ENCODE assay signal across 23 mouse cellular contexts in the genomic region with DNA sequence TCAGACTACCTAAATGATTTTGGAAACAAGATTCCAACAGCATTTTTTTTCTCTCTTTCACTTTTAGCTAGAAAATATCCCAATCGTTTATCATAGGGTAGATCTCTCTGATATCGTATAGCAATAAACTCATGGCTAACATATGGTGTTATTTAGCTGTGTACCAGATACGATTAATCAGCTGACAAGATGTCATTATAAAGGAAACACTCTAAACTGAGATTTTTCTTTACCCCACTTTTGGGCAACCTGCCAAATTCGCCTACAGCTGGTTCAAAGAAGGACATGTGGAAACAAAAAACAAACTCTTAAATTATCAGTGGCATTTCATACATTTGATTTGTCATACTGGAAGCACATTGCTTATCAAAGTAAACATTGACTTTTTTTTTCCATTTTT.
DNase-seq lines count a peak whose midpoint lies in the region; ATAC-seq and TF ChIP-seq lines count a peak whose summit lies in the region.
"Had no signal": no experiment of that assay in that cellular context is flagged by ENCODE, and none has a peak within 500 bp of the region (broad histone marks: within the 10 kb centered on the region; RNA-seq: fewer than 3 reads in every experiment).

No protein-coding gene starts in this region.

- no peaks in the 10 kb centered on the region for H3K27me3 ChIP-seq in forebrain, postnatal 0 days (ENCODE audit: insufficient read depth, low read length)
- no peaks in the 10 kb centered on the region for H3K27me3 ChIP-seq in forebrain, embryonic 11.5 days (ENCODE audit: control insufficient read depth, insufficient read depth, low read length)
- no peaks in the 10 kb centered on the region for H3K27me3 ChIP-seq in midbrain, embryonic 14.5 days (ENCODE audit: control insufficient read depth, insufficient read depth, low read length)
- no peaks in the 10 kb centered on the region for H3K27me3 ChIP-seq in midbrain, embryonic 16.5 days (ENCODE audit: control insufficient read depth, insufficient read depth, low read depth, low read length)
- no peaks in the 10 kb centered on the region for H3K27me3 ChIP-seq in embryonic facial prominence, embryonic 14.5 days (replicated peaks; ENCODE audit: control insufficient read depth, insufficient read depth, low read length)
- H3K27me3 ChIP-seq: heart, embryonic 15.5 days; neural tube, embryonic 15.5 days had no signal

- intact Hi-C loops in gastrocnemius, postnatal 36 days (cut with DNase I) = no loop called here

- no peak for TF ChIP-seq CTCF in forebrain, postnatal 0 days (IDR thresholded peaks at IDR 0.05; ENCODE audit: low read depth)

- H3K4me1 ChIP-seq in forebrain, postnatal 0 days (ENCODE audit: insufficient read depth) = no peaks in the 10 kb centered on the region
- H3K4me1 ChIP-seq in forebrain, embryonic 11.5 days (replicated peaks; ENCODE audit: control insufficient read depth, insufficient read depth, low read length) = no peaks in the 10 kb centered on the region
- H3K4me1 ChIP-seq in midbrain, embryonic 14.5 days (ENCODE audit: control insufficient read depth, insufficient read depth, low read length) = no peaks in the 10 kb centered on the region
- H3K4me1 ChIP-seq in midbrain, embryonic 16.5 days (ENCODE audit: control insufficient read depth, insufficient read depth, low read length) = no peaks in the 10 kb centered on the region
- no peaks in the 10 kb centered on the region for H3K4me1 ChIP-seq in embryonic facial prominence, embryonic 14.5 days (ENCODE audit: control insufficient read depth, insufficient read depth, low read length)
- H3K4me1 ChIP-seq: heart, embryonic 15.5 days; neural tube, embryonic 15.5 days had no signal

- H3K9ac ChIP-seq in forebrain, postnatal 0 days = no peak overlapping the region
- H3K9ac ChIP-seq in forebrain, embryonic 11.5 days (ENCODE audit: low read length) = no peak overlapping the region
- no peak overlapping the region for H3K9ac ChIP-seq in midbrain, embryonic 14.5 days (replicated peaks; ENCODE audit: low read length)
- H3K9ac ChIP-seq in midbrain, embryonic 16.5 days (ENCODE audit: low read depth, low read length) = no peak overlapping the region
- H3K9ac ChIP-seq in embryonic facial prominence, embryonic 14.5 days (ENCODE audit: low read depth, low read length) = no peak overlapping the region
- H3K9ac ChIP-seq: heart, embryonic 15.5 days; neural tube, embryonic 15.5 days had no signal

- no peak overlapping the region for H3K4me2 ChIP-seq in forebrain, postnatal 0 days (ENCODE audit: low read depth)
- H3K4me2 ChIP-seq in forebrain, embryonic 11.5 days (ENCODE audit: low read depth, low read length, severe bottlenecking) = no peak overlapping the region
- no peak overlapping the region for H3K4me2 ChIP-seq in midbrain, embryonic 14.5 days (ENCODE audit: low read length)
- no peak overlapping the region for H3K4me2 ChIP-seq in midbrain, embryonic 16.5 days (ENCODE audit: low read length)
- H3K4me2 ChIP-seq in embryonic facial prominence, embryonic 14.5 days (ENCODE audit: low read depth, low read length) = no peak overlapping the region
- H3K4me2 ChIP-seq: heart, embryonic 15.5 days; midbrain, embryonic 11.5 days; neural tube, embryonic 15.5 days had no signal

- WGBS in forebrain, postnatal 0 days = 50% methylated on average over 4 of the region's 4 CpGs
- WGBS in forebrain, embryonic 11.5 days = 86% methylated on average over 4 of the region's 4 CpGs
- WGBS in midbrain, embryonic 14.5 days = 82% methylated on average over 4 of the region's 4 CpGs
- WGBS in midbrain, embryonic 16.5 days = 80% methylated on average over 4 of the region's 4 CpGs
- 41% methylated on average over 4 of the region's 4 CpGs for WGBS in embryonic facial prominence, embryonic 14.5 days

- no peak overlapping the region for H3K27ac ChIP-seq in forebrain, postnatal 0 days (ENCODE audit: low read depth, low read length)
- H3K27ac ChIP-seq in forebrain, embryonic 11.5 days (ENCODE audit: low read depth, low read length) = no peak overlapping the region
- no peak overlapping the region for H3K27ac ChIP-seq in midbrain, embryonic 14.5 days (replicated peaks; ENCODE audit: low read depth, low read length)
- H3K27ac ChIP-seq in midbrain, embryonic 16.5 days (ENCODE audit: low read length) = no peak overlapping the region
- H3K27ac ChIP-seq in embryonic facial prominence, embryonic 14.5 days (replicated peaks; ENCODE audit: low read depth, low read length) = no peak overlapping the region
- H3K27ac ChIP-seq: heart, embryonic 15.5 days; left cerebral cortex, adult 2 months; macrophage; neural tube, embryonic 15.5 days had no signal

- H3K36me3 ChIP-seq in forebrain, postnatal 0 days (ENCODE audit: insufficient read depth) = no peaks in the 10 kb centered on the region
- no peaks in the 10 kb centered on the region for H3K36me3 ChIP-seq in forebrain, embryonic 11.5 days (ENCODE audit: control insufficient read depth, insufficient read depth, low read length)
- no peaks in the 10 kb centered on the region for H3K36me3 ChIP-seq in midbrain, embryonic 14.5 days (ENCODE audit: control insufficient read depth, insufficient read depth, low read length)
- H3K36me3 ChIP-seq in midbrain, embryonic 16.5 days (ENCODE audit: control insufficient read depth, insufficient read depth, low read length) = no peaks in the 10 kb centered on the region
- no peaks in the 10 kb centered on the region for H3K36me3 ChIP-seq in embryonic facial prominence, embryonic 14.5 days (ENCODE audit: control insufficient read depth, insufficient read depth, low read length)
- H3K36me3 ChIP-seq: heart, embryonic 15.5 days; neural tube, embryonic 15.5 days had no signal

- peak; percentile 32 for DNase-seq in forebrain, postnatal 0 days
- no peak for DNase-seq in forebrain, embryonic 11.5 days (ENCODE audit: low spot score)
- peak; percentile 4 for DNase-seq in midbrain, embryonic 14.5 days
- peak; percentile 47 for DNase-seq in embryonic facial prominence, embryonic 14.5 days (ENCODE audit: low spot score)
- peak; percentile 7 for DNase-seq in right cerebral cortex, postnatal 4 days
- DNase-seq in gastrocnemius, postnatal 36 days = no peak
- DNase-seq: adrenal gland, postnatal 10 days; cerebellum, adult 11 months; gastrocnemius, postnatal 25 days; heart, postnatal 4 days; kidney, adult 11 months; kidney, postnatal 14 days; left cerebral cortex, postnatal 4 days; liver; thymus, postnatal 25 days had no signal

- ATAC-seq in forebrain, postnatal 0 days = no peak
- ATAC-seq in forebrain, embryonic 11.5 days (replicated peaks; ENCODE audit: low FRiP score) = no peak
- no peak for ATAC-seq in midbrain, embryonic 14.5 days (ENCODE audit: low FRiP score, low TSS enrichment)
- no peak for ATAC-seq in midbrain, embryonic 16.5 days
- no peak for ATAC-seq in embryonic facial prominence, embryonic 14.5 days (ENCODE audit: low read depth)
- ATAC-seq: hindbrain, embryonic 16.5 days had no signal

- H3K4me3 ChIP-seq in forebrain, postnatal 0 days (ENCODE audit: low read depth, low read length) = no peak overlapping the region
- no peak overlapping the region for H3K4me3 ChIP-seq in forebrain, embryonic 11.5 days (ENCODE audit: low read depth, low read length)
- no peak overlapping the region for H3K4me3 ChIP-seq in midbrain, embryonic 14.5 days (replicated peaks; ENCODE audit: low read depth, low read length)
- H3K4me3 ChIP-seq in midbrain, embryonic 16.5 days (ENCODE audit: low read depth, low read length) = no peak overlapping the region
- H3K4me3 ChIP-seq in embryonic facial prominence, embryonic 14.5 days (ENCODE audit: low read depth, low read length) = no peak overlapping the region
- H3K4me3 ChIP-seq: erythroblast, embryonic 14.5 days; heart, embryonic 15.5 days; left cerebral cortex, adult 2 months; neural tube, embryonic 15.5 days had no signal

- no peaks in the 10 kb centered on the region for H3K9me3 ChIP-seq in forebrain, postnatal 0 days (ENCODE audit: low read length)
- H3K9me3 ChIP-seq in forebrain, embryonic 11.5 days (ENCODE audit: control insufficient read depth, low read length) = no peaks in the 10 kb centered on the region
- H3K9me3 ChIP-seq in midbrain, embryonic 14.5 days (ENCODE audit: control insufficient read depth, low read length) = 0 out of 2 replicates have a peak, but pooled peaks cover 3% of the 10 kb centered on the region
- no peaks in the 10 kb centered on the region for H3K9me3 ChIP-seq in midbrain, embryonic 16.5 days (replicated peaks; ENCODE audit: control insufficient read depth, low read length, poor library complexity, severe bottlenecking)
- H3K9me3 ChIP-seq in embryonic facial prominence, embryonic 14.5 days (ENCODE audit: control insufficient read depth, low read length) = peaks cover 4% of the 10 kb centered on the region; the same call in 1 of the 2 replicates
- H3K9me3 ChIP-seq: heart, embryonic 15.5 days; neural tube, embryonic 15.5 days had no signal

Comparison
In these comparisons a context has a peak if more than half of its experiments do, and no peak if none do; other contexts are left out.
1. DNase-seq: peak in forebrain, postnatal 0 days (single experiment), midbrain, embryonic 14.5 days (single experiment), embryonic facial prominence, embryonic 14.5 days (single experiment) and right cerebral cortex, postnatal 4 days (single experiment); none in forebrain, embryonic 11.5 days (single experiment) and gastrocnemius, postnatal 36 days (0 of 2).